Mouse (Mus musculus) thymus, adult 18-20 months (tissue): ENCODE data around the gene Ldb3.

ENCODE experiments used
- DNase-seq, 2 experiments: peaks; one replicate each; pipeline ENCODE4 v3.0.0; 2022; ENCODE audit warnings: mixed read lengths in 2 of 2

The Ldb3 gene

DNA sequence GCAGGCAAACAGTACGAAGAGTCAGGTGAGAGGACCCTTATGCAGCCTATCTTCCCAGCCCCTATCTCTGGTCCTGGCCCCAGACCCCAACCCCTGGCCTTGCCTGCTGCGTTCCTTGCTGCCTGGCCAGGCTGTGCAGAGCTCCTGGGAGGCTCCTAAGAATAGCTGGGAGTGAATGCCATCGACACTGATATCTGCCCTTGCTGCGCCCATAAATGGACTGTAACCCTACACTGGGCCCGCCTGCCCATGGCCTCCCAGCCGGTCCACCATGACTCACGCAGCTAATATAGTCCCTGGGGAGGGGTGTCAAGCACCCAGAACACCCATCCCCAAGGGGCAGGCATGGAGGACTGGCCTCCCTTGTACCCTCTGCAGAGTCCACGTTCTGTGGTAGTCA is at the start of gene Ldb3:
Ldb3 (minus strand) TSS at position 185 of the 400 bp plus-strand sequence.
- no peak for DNase-seq

DNA sequence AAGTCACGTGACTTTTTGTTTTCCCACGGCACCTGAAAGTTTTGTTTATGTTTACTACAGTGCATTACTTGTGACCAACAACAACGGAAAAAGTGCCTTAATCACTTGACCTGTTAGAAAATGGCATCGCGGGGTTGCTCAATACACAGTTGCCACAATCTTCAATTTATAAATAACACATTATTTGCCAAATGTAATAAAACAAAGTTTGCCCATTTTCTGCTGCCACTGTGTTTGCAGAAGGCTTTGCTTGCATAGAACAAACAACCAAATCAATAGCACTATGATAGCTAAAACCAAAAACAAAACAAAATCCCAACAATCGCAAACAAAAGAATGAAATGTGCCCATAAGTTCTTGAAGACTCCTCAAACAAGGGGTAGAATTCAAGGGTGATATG is 47.2 kb upstream of the Ldb3 start:
- DNase-seq = no peak

- DNase-seq = no peak
Measured at GRCm38 (mm10) chr14:34635192-34635591, 46.7 kb upstream of the Ldb3 start.

- DNase-seq = no peak
Measured at GRCm38 (mm10) chr14:34632722-34633448, 44.4 kb upstream of the Ldb3 start.

- no peak for DNase-seq
Measured at GRCm38 (mm10) chr14:34626824-34627223, 38.3 kb upstream of the Ldb3 start.

GRCm38 (mm10) chr14:34623531-34624210 is 35.2 kb upstream of the Ldb3 start:
- DNase-seq = no peak

- DNase-seq = no peak
Measured at GRCm38 (mm10) chr14:34623074-34623473, 34.6 kb upstream of the Ldb3 start.

- DNase-seq = peak; percentile 26 to 39
Measured at GRCm38 (mm10) chr14:34620611-34621376, 32.3 kb upstream of the Ldb3 start.

DNA sequence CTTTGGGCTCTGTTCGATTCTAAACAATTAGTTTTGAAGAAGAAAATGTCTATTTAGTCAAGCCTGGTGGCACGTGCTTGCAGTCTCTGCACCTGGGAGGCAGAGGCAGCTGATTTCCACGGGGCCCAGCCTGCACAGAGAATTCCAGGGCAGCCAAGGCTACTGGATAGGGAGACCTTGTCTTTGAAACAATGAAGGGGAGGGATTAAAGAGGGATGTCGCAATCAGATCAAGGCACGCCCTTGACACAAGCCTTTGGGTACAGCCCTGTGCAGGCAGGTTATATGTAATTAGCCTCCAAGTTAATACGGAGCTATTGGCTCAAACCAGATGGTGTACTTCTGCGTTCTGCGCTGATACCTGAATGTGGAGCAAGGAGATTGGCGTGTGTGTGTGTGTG is 30.3 kb upstream of the Ldb3 start:
- DNase-seq = no peak

- DNase-seq = peak; percentile 75 to 81
Measured at GRCm38 (mm10) chr14:34616821-34617220, 28.3 kb upstream of the Ldb3 start.

DNA sequence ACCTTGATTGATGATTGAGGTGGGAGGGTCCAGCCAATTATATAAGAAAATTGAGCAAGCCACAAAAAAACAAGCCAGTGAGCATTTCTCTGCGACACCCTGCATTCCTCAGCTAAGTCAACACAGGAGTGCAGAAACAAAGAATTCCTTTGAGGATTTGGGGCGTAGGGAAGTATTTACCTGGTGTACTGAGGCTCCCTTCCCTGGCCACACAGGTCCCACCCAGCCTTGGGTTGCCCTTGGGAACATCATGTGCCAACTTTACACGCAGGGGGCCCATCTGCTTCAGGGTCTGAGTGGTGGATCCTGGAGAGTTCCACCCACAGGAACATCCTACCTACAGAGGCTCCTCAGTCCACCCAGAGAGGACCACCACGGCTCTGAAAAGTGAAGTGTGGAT is 27.1 kb upstream of the Ldb3 start:
- DNase-seq = no peak

- peak; percentile 26 to 43 for DNase-seq
Measured at GRCm38 (mm10) chr14:34615082-34615481, 26.6 kb upstream of the Ldb3 start.

DNA sequence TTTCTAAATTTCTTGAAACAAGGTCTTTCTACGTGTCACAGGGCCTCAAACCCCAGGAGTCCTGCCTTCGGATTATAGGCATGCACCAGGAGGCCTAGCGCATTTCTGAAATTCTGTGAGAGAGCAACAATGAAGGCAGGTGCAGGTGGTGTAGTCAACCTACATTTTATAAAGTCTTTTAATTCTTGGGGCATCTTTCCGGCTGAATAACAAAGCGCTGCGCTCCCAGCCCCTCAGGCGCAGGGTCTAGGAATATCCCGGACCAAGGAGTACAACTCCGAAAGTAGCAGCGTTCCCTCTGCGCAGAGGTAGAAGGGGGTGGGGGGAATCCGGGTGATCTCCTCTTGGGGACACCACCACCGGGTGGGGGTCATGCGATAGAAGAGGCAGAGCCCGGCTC is 26.1 kb upstream of the Ldb3 start:
- DNase-seq = no peak

DNA sequence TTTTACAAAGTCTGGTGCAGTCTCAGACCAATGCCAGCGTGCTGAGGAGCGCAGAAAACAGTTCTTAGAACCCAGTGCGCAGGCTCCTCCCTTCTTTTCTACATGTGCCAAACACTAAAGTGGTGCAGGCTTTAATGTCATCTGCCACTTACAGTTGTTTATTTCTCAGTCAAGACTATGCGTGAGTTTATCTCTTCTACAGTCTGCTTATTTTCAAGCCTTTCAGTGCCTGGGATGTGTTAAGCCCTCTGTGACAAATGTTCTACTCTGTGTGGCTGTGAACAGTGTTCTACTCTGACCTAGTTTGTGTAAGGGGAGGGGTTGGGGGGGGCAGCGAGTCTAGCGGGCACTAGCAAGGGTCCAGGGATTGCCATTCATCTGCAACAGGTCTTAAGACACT is 25.0 kb upstream of the Ldb3 start:
- DNase-seq = no peak

- no peak for DNase-seq
Measured at GRCm38 (mm10) chr14:34612222-34612621, 23.7 kb upstream of the Ldb3 start.

GRCm38 (mm10) chr14:34611591-34611990 is 23.1 kb upstream of the Ldb3 start:
- DNase-seq = no peak

DNA sequence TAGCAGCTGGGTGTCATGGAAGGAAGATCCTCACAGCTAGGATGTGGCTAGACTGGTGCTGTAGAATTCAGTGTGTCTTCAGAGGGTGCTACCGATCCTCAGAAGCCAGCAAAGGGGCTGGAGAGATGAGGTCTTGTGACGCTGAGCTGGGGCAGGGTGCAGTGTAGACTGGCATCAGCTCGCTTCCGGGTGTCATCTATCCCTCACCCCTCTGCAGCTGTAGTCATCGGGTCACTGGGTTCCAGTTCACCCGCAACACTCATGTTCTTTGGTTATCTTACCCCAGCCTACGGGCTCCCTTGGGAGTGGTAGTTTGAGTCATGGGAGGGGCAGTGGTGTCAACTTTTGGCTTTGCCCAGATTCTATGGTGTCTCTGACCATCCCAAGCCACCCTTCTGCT is 13.4 kb upstream of the Ldb3 start:
- no peak for DNase-seq

GRCm38 (mm10) chr14:34599941-34600340 is 11.5 kb upstream of the Ldb3 start, which contains the start of gene Opn4:
TSS of gene Opn4 (minus strand) at chr14:34600142.
- no peak for DNase-seq

DNA sequence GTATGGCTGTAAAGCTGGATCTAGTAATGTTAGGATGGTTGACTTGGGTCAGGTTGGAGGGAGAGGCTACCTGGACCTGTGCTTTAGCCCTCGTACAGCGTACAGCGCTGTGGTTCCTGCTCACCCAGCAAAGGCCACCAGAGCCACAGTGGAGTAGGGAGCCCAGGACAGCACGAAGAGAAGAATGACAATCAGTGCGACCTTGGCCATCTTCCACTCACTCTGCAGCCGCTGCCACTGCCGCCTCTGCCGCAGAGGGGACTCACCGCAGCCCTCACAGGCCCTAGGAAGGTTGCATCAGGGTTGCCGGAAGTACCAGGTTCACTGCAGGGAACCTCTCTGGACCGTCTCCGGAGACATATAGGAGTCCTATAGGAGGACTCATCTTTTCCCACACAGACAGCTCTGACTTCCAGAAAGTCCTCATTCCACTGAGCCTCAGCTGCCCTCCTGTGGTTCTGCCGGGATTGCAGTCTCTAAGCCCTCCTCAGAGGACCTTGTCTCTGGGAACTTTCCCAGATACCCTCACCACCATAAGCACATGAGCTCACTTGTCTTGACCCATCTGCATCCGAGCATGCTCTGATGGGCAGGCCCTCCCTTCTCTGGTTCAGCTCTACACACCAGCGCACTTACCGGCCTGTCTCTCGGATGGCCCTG is 7.2 kb upstream of the Ldb3 start:
- DNase-seq = no peak

DNA sequence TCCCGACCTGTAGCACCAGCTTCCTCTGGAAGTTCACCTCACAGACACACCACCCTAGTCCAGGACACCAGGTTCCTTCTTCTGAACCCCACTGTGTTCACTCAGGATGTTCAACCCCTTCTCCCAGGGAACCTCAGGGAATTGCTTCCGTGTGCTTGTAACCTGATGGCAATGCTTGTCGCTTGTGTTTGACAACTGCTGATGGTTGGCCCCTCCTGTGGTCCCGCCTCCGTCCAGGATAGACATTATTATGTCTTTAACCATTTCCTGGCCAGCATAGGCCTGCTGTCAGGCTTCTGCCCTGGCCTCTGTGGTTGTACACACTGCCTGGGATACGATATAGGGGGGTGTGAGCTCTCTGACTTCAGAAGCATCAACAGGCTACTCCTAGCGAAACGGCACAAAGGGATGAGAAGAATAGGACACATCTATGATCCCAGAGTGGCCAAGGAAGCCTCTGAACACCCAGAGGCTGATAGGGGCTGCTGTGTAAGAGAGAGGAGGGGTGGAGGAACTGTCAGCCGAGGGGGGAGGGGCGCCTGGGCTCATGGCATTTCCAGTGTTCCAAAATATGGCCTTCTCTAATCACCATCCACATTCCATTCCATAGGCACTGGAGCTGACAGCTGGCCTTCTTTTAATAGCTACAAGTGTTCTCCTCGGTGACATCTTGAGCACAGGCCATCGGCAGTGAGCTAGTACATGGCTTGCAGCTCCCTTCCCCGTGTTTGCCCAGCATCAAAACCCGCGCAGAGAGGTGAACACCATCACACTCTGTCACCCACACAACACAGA is 3.5 kb upstream of the Ldb3 start:
- no peak for DNase-seq

GRCm38 (mm10) chr14:34590743-34591675 is 2.5 kb upstream of the Ldb3 start:
- no peak for DNase-seq
